Mouse (Mus musculus): Measurements from ENCODE around the gene Rpap2. TPM values are rescaled to one million over a fixed set of nuclear protein-coding genes. Genes with fewer than 3 reads are reported as not detected.

The Rpap2 gene
- polyA plus RNA-seq, 1 experiment from 2014 or later = 17.5 TPM

Other genes starting within 250 kb of the Rpap2 start
- gene Ephx4, start 194.6 kb upstream of the Rpap2 start, polyA plus RNA-seq (2015; fragmentation: Nextera tagmentation; extraction: Ambion mirVana) = 1.0 and 1.6 TPM in 2 replicates
- gene Lpcat2b, start 165.8 kb upstream of the Rpap2 start, polyA plus RNA-seq (2015; fragmentation: Nextera tagmentation; extraction: Ambion mirVana) = not detected in 2 replicates
- gene Btbd8, start 159.4 kb upstream of the Rpap2 start, polyA plus RNA-seq (2015; fragmentation: Nextera tagmentation; extraction: Ambion mirVana) = 4.5 and 4.7 TPM in 2 replicates
- 0.32 and 0.57 TPM in 2 replicates for gene Gm42669, start 89.8 kb upstream of the Rpap2 start, polyA plus RNA-seq (2015; fragmentation: Nextera tagmentation; extraction: Ambion mirVana)
- gene 1700028K03Rik, start 62.7 kb upstream of the Rpap2 start, polyA plus RNA-seq (2015; fragmentation: Nextera tagmentation; extraction: Ambion mirVana) = 0.05 and 0.12 TPM in 2 replicates
- 26.1 and 27.5 TPM in 2 replicates for gene Glmn, start 515 bp downstream of the Rpap2 start, polyA plus RNA-seq (2015; fragmentation: Nextera tagmentation; extraction: Ambion mirVana)
- gene Gfi1, start 128.7 kb downstream of the Rpap2 start, polyA plus RNA-seq (2015; fragmentation: Nextera tagmentation; extraction: Ambion mirVana) = 1.6 and 2.5 TPM in 2 replicates
- gene Ube2d2b, start 232.7 kb downstream of the Rpap2 start, polyA plus RNA-seq (2015; fragmentation: Nextera tagmentation; extraction: Ambion mirVana) = 0.21 and 0.22 TPM in 2 replicates